Mouse (Mus musculus) hindlimb bud, embryonic 11.5 days (tissue): ENCODE measurements around the gene Eif3a.

ENCODE experiments used
- DNase-seq: peaks from one replicate; pipeline ENCODE4 v3.0.0-alpha.2; 2012; ENCODE audit warnings: low read depth, low spot score; ENCODE audit errors: extremely low spot score

Gene Eif3a

DNA sequence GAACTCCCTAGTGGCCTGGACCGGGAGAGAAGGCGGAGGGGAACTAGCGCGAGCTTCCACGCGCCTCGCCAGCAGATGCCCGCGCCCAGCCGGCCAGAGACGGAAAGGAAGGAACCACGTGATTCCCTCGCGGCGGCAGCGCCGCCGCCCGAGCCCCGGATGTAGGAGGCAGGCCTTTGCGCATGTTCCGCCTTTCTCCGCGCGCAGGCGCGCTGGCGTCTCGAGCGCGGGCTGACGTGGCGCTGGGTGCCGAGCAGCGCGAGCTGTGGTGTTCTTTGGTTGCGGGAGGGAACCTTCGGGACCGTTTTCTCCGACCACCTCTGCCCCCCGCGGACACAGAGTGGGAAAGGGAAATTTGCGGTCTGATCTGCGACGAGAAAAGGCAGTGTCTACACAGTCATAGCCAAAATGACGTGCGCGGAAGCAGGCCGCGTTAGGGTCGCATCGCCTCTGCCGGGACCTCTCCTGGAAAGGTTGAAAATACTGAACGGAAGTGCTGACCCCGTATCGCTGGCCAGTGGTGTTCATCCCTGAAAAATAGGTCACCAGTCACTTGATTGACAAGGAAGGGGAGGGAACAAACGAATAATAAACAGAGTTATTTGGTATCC, at the start of gene Eif3a:
Eif3a (minus strand) TSS at position 108 of the 611 bp plus-strand sequence.
- DNase-seq = peak; percentile 84

DNA sequence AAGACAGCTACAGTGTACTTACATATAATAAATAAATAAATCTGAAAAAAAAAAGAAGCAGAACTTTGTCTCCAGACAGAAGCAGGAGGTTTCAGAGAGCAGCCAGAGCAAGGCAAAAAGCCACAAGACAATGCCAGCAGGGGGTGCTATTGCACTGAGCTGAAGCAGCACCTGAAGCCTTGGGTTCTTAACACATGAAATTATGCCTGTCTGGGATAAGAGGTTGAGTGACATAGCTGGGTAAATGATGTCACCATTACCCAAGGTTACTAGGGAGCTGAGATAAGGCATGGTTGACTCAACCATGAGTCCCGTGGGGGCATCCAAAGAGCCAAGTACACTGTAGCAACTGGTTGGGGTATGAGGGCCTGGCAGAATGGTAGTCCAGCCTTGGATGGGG, 47.3 kb upstream of the Eif3a start:
- peak; percentile 33 for DNase-seq

DNA sequence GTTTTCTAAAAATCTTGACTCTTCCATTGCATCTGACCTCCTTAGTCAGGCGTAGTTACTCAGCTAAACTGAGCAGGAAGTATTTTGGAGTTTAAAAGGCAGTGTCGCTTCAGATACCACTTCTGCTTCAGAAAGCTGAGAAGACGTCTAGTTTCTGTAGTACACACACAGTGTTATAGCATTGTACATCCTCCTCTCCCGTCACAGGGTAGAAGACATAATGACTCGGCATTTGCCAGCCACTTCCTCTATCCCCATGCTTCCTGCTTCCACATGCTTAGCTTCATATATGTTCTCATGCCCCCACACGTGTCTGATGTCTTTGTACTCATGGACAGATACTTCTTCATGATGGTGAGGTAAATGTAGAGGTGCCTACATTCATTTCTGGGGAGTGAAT, 28.2 kb upstream of the Eif3a start:
- DNase-seq = no peak

DNA sequence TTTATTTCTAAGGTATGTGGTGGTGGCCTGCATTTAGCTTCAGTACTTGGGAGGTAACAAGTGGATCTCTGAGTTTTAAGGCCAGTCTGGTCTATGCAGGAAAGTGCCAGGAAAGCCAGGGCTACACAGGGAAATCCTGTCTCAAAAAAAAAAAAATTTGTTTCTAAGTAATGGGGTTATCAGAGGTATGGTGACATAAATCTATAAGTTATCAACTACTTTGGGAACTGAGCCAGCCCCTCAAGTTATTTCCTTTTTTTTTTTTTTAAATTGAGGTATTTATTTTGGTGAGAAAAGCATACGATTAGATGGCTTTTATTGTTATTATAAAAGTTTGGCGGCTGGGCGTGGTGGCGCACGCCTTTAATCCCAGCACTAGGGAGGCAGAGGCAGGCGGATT, 22.7 kb upstream of the Eif3a start:
- DNase-seq = no peak

DNA sequence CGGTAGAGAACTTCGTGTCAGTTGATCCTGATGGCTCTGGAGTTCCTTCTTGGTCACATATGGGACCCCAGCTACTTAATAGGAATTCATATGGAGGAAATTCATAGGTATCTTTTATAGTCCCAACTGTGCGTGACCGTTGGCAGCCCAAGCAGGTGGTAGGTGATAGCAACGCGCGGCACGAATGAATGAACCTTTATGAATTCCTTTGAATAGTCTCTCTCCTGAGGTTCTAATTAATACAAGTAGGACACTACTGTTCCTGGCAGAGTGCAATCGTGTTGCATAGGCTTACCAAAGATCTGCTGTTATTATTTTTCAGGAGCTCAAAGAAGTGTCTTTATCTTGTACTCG, 21.6 kb upstream of the Eif3a start:
- DNase-seq = no peak

DNA sequence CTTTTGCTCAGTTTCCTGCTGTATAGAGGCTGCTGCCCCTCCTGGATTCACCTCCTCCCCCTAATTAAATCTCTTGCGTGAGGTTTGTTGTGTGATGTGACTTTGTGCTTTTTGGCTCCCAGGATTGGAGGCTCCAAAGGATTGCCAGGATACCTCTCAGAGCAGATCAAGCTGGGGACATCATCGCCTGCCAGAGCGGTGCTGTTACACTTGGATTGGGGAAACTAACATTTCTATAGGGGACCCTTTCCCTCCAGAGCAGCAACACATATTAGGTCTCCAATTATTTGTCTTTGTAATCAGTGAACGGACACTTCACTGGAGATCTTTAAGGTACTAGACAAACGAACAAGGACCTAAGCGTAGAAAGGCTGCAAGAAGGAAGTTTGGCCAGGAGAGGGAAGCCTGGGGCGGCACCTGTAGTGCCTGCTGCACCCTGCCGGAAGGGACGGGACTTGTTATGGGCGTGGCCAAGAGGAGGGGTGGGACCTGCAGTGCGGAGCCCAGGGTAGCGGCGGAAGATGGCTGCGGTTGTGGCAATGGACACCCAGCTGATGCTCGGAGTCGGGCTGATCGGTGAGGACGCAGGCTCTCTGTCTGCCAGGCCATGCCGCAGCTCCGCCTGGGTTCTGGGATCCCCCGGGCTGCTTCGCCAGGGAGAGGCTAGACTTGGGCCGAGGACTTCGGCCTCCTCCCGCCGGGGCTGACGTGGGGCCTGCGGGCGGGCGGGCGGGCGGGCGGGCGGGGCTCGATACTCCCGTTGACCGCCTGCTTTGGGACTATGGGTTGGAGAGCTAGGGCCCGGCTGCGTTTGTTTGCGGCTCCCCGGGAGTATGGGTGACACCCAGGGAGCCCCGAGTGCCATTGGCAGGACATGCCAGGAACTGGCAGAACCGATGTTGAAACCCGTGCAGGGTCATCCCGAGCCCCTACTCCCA, 20.9 kb upstream of the Eif3a start, which contains the start of gene Fam45a:
Fam45a (plus strand) TSS at position 488 of the 938 bp plus-strand sequence.
- DNase-seq = peak; percentile 79

DNA sequence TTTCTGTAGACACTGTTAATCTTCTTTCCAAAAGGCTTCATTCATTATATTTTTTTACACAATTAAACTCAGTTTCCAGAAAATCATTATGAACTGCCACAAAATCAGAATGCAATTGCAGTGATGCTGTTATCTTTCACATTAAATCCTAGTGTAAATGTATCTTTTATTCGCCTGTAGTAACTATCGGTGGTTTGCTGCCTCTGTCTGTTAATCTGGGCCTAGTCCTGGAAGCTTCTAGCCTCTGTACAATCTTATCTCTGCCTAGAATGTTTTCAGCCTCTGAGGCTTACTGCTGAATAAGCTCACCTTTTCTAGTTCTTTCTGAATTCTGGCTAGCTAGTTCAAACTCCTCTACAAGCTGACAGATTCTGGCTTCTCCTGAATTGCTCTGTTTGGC, 19.5 kb upstream of the Eif3a start:
- DNase-seq = no peak

DNA sequence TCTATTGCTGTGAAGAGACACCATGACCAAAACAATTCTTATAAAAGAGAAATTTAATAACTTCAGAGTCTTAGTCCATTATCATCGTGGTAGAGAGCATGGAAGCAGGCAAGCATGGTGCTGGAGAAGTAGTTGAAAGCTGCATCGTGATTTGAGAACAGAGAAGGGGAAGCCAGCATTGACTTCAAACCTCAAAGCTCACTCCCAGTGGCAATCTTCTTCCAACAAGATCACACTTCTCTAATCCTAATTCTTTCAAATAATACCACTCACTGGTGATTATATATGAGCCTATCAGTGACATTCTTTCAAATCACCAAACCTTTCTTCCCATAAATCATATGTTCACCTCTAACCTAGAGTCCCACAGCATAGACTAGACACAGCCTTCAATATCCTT, 14.4 kb upstream of the Eif3a start:
- no peak for DNase-seq

DNA sequence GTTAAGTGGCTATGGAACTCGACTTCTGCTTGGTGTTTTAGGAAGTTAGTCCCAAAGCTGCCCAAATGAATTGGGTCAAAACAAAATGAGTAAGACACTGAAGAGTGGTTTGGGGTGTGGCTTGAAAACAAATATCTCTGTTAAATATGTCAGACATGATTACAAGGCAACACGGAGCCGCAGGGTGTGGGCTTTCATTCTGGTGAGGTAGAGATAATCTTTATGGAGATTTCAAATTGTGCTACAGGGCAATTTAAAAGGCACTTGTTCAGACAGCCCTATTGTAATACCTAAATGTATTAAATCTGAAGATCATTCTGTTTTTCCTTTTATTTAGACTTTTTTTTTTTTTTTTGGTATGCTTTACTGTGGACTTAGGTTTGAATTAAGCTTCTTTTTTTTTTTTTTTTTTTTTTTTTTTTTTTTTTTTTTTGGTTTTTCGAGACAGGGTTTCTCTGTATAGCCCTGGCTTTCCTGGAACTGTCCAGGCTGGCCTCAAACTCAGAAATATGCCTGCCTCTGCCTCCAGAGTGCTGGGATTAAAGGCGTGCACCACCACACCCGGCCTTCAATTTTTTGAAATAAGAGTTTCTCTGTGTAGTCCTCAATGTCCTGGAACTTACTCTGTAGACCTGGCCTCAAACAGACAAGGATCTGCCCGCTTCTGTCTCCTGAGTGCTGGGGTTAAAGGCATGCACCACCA, 9.6 kb upstream of the Eif3a start:
- no peak for DNase-seq

DNA sequence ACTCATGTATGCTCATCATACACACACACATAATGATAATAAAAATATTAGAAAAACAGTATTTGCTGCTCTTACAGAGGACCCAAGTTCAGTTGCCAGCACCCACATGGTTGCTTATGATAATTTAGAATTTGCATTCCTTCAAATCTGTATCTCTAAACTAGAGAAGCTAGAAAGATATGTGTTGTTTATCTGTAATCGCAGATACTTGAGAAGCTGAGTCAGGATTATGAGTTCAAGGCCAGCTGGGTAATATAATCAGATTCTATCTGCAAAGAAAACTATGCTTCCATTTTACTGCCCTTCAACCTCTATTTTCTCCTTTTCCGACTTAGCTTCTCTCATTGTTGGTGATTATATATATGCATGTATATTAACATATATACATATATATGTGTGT, 7.0 kb upstream of the Eif3a start:
- DNase-seq = no peak

DNA sequence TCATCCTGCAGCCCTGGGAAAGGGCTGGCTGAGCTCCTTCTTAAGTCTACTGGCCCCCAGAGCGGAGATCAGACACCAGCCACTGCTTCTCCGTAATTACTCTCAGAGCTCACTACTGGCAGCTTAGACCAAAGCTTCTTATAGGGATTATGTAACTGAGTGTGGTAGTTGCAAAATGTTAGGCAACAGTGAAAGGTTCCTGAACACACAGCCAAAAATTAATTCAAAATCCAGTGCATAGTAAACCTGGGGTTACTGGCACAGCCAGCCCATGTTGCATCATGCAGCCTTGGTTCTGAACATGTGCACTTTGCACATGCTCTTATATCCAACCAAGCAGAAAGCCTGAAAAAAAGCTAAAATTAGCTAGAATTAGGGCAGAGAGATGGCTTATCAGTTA, 4.8 kb upstream of the Eif3a start:
- DNase-seq = no peak

DNA sequence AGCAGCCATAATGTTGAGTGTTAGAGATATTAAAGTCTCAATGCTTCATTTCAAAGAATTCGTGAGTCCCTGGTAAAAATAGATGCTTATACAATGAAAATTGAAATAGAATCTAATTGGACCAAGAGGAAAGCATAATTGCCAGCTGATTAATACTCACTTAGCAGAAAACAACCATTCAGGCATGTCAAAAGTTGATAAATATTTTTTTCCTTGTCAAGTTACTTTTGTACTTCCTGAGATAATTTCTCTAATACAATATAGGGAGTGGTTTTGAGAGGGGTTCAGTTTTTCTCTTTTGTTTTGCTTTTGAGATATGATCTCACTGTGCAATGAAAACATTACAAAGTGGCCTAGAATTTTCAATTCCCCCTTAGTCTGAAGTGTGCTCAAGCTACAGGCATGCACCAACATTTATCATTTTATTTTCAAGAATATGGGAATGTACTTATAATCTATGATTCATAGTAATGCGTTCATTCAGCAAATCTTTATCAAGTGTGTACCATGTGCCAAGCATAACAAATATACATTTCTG, 2.8 kb upstream of the Eif3a start:
- DNase-seq = no peak

DNA sequence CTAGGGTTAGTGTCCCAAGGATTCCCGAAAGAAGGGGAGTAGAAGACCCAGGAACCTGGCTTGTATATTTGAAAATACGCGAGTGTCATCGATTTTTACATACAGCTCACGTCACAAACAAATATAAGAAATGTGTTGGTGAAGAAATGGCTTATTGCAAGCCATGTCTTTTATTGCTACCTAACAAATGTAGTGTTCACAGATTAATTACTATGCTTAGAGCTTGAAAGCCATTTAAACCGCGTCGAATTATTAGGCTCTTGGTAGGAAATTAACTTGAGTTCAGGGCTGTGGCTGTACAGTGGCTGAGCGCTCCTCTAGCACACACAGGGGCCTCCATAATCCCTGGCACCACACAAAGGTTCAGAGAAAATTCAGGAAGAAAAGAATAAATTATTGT, 706 bp upstream of the Eif3a start:
- DNase-seq = no peak

DNA sequence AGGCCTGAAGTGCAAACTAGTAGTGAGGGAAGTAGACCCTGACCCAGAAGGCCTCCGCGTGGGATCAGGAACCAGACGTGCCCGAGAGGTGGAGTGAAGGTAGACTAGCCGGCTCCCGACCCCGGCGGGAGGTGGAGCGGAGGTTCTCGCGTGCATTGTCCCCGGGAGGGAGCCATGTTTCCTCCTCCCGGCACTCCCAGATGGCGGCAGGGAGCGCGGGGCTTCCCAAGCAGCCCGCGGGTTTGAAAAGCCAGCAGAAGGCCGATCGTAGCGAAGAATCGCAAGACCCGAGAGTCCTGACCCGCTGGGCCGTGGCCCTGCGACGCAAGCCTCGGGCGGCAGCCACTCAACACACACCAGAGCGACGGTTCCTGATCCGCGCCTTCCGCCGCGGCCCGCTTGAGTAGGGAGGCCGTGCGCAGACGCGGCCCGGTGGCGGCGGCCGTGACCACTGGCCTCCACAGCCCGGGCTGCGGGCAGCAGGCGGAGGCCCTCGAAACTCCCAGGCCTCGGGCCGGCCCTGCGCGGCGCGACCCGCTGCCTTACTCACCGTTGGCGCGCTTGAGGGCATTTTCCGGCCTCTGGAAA, 445 bp downstream of the Eif3a start:
- no peak for DNase-seq

DNA sequence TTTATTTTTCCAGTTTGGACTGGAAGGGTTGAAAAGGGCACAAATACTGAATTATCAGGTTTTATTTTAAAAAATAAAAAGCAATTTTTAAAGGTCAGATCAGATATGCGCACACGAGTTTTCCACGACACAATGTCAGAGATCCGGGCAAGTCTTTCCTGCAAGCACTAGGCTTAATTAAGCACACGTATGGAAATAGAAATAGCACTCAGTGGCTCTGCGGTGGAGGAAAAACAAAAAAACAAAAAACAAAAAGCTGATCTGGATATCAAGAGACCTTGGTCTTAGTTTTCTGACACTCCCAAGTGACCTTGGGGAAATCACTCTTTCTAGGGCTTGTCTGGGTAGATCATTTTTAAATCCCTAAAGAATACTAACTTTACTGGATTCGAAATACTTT, 1.0 kb downstream of the Eif3a start:
- DNase-seq = no peak

DNA sequence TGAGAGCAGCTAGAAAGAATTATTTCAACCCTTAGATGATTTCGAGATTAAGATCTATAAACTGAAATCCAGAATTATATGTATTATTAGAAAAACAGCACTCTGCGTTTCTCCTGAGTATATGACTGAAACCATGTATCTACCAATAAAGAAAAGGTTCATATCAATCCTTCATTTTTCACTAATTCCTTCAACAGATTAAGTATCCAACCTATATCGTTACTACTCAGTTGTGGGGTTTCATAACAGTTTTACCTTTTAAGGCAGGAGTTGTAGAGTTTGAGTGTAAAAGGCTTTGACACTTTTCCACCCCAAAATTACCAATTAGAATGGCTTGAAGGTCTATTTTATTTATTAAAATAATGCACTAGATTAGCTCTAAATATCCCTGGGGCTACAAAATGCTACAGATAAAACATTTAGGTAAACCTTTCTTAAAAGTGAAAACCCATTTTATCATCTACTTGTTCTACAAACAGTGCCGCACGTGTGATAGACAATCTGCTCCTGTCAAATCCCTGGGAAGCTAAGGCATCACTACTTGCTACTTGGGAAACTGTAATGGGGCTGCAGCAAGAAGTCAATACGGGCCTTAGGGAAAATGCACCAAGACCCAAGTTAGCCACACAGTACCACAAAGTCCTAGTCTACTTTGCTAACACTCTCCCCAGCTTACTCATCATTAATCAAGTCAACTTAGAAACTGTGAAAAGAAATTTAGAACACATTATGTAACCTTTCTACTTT, 2.1 kb downstream of the Eif3a start:
- no peak for DNase-seq

DNA sequence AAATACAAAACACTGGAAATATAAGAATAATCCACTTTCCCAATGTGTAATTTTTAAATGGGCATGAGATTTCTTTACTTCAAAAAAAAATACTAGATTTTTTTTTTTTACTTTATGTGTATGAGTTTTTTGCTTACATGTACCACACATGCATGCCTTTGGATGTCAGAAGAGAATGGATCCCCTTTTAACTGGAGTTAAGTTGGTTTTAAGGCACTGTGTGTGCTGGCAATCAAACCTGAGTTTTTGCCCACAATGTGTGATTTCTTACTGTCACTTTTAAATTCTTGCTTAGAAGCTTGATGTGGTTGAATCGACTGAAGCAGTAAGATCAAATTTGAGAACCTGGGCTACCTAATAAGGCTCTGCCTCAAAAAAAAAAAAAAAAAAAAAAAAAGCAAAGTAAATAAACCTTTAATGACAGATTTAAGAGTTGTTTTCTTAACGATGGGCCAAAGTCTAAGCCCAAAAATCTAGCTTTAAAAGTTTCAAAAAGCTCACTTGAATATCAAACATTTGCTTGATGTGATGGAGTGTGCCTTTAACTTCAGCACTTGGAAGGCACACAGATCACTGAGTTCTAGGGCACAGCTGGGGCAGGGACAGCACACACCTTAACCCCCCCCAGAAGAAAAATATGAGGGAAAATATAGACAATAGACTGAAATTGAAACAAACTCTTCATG, 2.9 kb downstream of the Eif3a start:
- no peak for DNase-seq

DNA sequence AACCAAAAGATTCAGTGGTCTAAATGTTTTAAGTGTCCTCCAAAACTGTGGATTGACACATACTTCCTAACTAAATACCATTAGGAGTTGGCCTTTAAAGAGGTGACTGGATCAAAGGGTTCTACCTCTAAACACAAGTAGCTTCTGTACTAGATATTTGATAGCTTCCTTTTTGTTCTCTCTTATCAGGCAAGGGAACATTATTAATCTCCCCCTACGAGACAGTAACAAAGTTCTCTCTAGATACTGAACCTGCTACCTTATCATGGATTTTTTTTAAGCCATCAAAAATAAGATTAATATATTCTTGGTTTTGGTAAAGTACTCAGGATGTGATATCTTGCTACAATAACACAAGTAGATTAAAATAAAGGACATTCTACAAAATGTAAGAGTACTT, 5.7 kb downstream of the Eif3a start:
- no peak for DNase-seq

DNA sequence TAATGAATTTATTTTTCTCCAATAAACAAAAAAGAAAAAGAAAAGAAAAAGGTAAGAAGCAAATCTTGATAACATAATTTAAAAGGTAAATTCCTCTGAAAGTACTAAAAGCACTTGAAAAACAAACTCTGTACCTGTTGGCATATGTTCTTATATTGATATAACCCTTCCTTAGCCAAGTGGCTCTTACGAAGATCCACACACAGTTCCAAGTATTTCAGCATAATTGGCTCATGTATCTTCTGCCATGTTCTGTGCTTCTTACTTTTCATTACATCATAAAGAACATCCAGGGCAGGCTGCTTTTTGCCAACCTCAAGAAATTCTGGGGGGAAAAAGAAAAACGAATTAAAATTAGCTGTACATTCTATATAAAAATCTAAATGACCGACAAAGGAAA, 8.4 kb downstream of the Eif3a start:
- no peak for DNase-seq

DNA sequence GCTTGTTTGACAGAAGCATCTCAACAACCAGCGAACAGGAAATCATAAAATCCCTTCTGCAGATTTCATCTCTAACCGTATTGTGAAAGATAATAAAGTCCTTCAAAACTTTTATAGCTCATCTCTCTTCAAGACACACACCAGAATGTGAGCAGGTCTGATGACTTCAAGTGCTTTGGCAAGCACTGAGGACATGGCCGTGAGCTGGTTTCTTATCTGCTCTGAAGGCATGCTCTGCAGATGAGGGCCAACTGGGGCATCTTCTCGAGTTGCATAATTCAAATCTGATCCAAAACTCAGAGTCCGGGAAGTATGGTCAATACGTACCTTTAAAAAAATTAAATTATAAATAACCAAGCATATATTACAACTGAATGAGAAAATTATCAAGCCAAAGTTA, 17.1 kb downstream of the Eif3a start:
- no peak for DNase-seq
